Mouse (Mus musculus) cerebellum, adult 2 months (tissue): ENCODE results near the gene Ebf1.

Source experiments
- CTCF ChIP-seq: fragments of 200-500 bp; IDR thresholded peaks from 2 replicates; pipeline ENCODE4 v1.5.1; 2011; ENCODE audit warnings: low read depth, mild to moderate bottlenecking, control low read depth, low read length, moderate library complexity, borderline replicate concordance; ENCODE audit not compliant: insufficient read depth
- POLR2A ChIP-seq: fragments of 200-500 bp; IDR thresholded peaks from 2 replicates; pipeline ENCODE4 v1.6.1; 2011; ENCODE audit warnings: low read length, control low read depth, borderline replicate concordance; ENCODE audit not compliant: insufficient read depth

DNA sequence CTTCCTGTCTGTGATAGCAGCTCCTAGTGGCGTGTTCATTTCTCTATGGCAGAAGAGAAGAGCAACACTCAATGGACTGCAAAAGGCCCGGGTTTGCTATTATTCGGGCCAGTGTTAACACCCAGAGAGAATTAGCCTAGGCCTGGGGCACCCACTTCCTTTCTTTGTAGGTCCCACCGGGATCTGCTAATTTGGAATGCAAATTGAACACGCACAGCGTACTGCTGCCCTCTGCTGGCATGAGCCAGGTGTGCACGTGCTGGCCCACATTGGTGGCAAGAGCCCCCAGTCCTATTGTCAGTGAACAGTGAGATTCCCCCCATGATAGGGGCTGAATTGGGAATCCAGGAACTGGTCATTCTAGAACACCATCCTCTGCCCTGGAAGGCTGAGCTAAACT, 391.0 kb downstream of the Ebf1 start:
- TF ChIP-seq POLR2A (no peak), CTCF (peak; percentile 97)
